Mouse (Mus musculus) limb, embryonic 13.5 days (tissue): Measurements from ENCODE around the gene Syt6. TPM values are rescaled to one million over a fixed set of nuclear protein-coding genes. Genes with fewer than 3 reads are reported as not detected.

ENCODE experiments used
- ATAC-seq: fragments of 200-750 bp; cut with Nextera tagmentation; 2 replicates; pipeline ENCODE4 v1.8.0; 2017; ENCODE audit warnings: low read depth, moderate number of reproducible peaks, moderate TSS enrichment; ENCODE audit not compliant: low FRiP score
- H3K27ac ChIP-seq: fragments of 300-500 bp; sonication (generic); 2 replicates; pipeline ENCODE4 v1.5.1; 2015; ENCODE audit warnings: inconsistent platforms, mild to moderate bottlenecking, moderate library complexity
- H3K27me3 ChIP-seq: fragments of 300-500 bp; sonication (generic); 2 replicates; pipeline ENCODE4 v1.6.1; 2015; ENCODE audit warnings: mild to moderate bottlenecking, inconsistent platforms
- H3K36me3 ChIP-seq: fragments of 300-500 bp; sonication (generic); 2 replicates; pipeline ENCODE4 v1.6.1; 2015; ENCODE audit warnings: inconsistent platforms, mild to moderate bottlenecking, moderate library complexity
- H3K4me1 ChIP-seq: fragments of 300-500 bp; sonication (generic); 2 replicates; pipeline ENCODE4 v1.6.1; 2015; ENCODE audit warnings: inconsistent platforms
- H3K4me2 ChIP-seq: fragments of 300-500 bp; sonication (generic); replicated peaks from 2 replicates; pipeline ENCODE4 v1.6.1; 2015; ENCODE audit warnings: inconsistent platforms, mild to moderate bottlenecking, moderate library complexity
- H3K4me3 ChIP-seq: fragments of 300-500 bp; sonication (generic); 2 replicates; pipeline ENCODE4 v1.5.1; 2015; ENCODE audit warnings: moderate library complexity, mild to moderate bottlenecking, inconsistent platforms
- H3K9ac ChIP-seq: fragments of 300-500 bp; sonication (generic); 2 replicates; pipeline ENCODE4 v1.6.1; 2015; ENCODE audit warnings: mild to moderate bottlenecking, inconsistent platforms
- H3K9me3 ChIP-seq: fragments of 300-500 bp; sonication (generic); 2 replicates; pipeline ENCODE4 v1.6.1; 2016; ENCODE audit warnings: inconsistent platforms
- WGBS: fragments of 180-500 bp; shearing (Covaris S2); methylation state at CpG from one replicate; pipeline ENCODE4 v1.1.7; 2015; 5-methylcytosine and 5-hydroxymethylcytosine counted together
- polyA plus RNA-seq: library from polyadenylated mRNA; unstranded; fragments of >200 nt; fragmentation: Nextera tagmentation; extraction: Ambion mirVana; gene quantifications from 2 replicates; pipeline ENCODE4 v1.2.1, GENCODE M21; 2015

The Syt6 gene
- polyA plus RNA-seq, 1 experiment from 2014 or later: 0.45 TPM

GRCm38 (mm10) chr3:103606045-103606597 is 31.1 kb downstream of the Syt6 start:
- 86% methylated on average over 6 of the region's 6 CpGs for WGBS

GRCm38 (mm10) chr3:103606660-103607595 is 31.9 kb downstream of the Syt6 start:
- H3K9ac ChIP-seq: no peak overlapping the region
- H3K36me3 ChIP-seq: no peaks in the 10 kb centered on the region
- no peaks in the 10 kb centered on the region for H3K9me3 ChIP-seq
- no peaks in the 10 kb centered on the region for H3K27me3 ChIP-seq
- no peak overlapping the region for H3K27ac ChIP-seq
- no peak overlapping the region for H3K4me3 ChIP-seq
- 71% methylated on average over 13 of the region's 13 CpGs for WGBS
- no peak for ATAC-seq
- no peak overlapping the region for H3K4me2 ChIP-seq
- H3K4me1 ChIP-seq: peaks cover 6% of the 10 kb centered on the region; the same call in 1 of the 2 replicates

More at GRCm38 (mm10) chr3:103606045-103606597, 31.1 kb downstream of the Syt6 start:
- ATAC-seq: no peak
- no peaks in the 10 kb centered on the region for H3K9me3 ChIP-seq
- no peak overlapping the region for H3K4me3 ChIP-seq
- H3K9ac ChIP-seq: no peak overlapping the region
- no peak overlapping the region for H3K27ac ChIP-seq
- no peak overlapping the region for H3K4me2 ChIP-seq
- H3K36me3 ChIP-seq: no peaks in the 10 kb centered on the region
- H3K27me3 ChIP-seq: no peaks in the 10 kb centered on the region
- peaks cover 13% of the 10 kb centered on the region; the same call in 1 of the 2 replicates for H3K4me1 ChIP-seq

- no peak for ATAC-seq
- H3K36me3 ChIP-seq: no peaks in the 10 kb centered on the region
- no peaks in the 10 kb centered on the region for H3K27me3 ChIP-seq
- no peak overlapping the region for H3K4me2 ChIP-seq
- 93% methylated on average over 5 of the region's 5 CpGs for WGBS
- no peak overlapping the region for H3K4me3 ChIP-seq
- H3K9me3 ChIP-seq: no peaks in the 10 kb centered on the region
- H3K27ac ChIP-seq: no peak overlapping the region
- no peak overlapping the region for H3K9ac ChIP-seq
- 0 out of 2 replicates have a peak, but pooled peaks cover 5% of the 10 kb centered on the region for H3K4me1 ChIP-seq
Measured at GRCm38 (mm10) chr3:103610231-103610630, 35.2 kb downstream of the Syt6 start.

GRCm38 (mm10) chr3:103612636-103613355 is 37.8 kb downstream of the Syt6 start:
- 68% methylated on average over 9 of the region's 9 CpGs for WGBS

GRCm38 (mm10) chr3:103615621-103616020 is 40.6 kb downstream of the Syt6 start:
- ATAC-seq: no peak
- Histone ChIP-seq H3K36me3 (no peaks in the 10 kb centered on the region), H3K9me3 (no peaks in the 10 kb centered on the region), H3K4me3 (no peak overlapping the region), H3K27me3 (no peaks in the 10 kb centered on the region), H3K9ac (no peak overlapping the region), H3K27ac (no peak overlapping the region), H3K4me1 (no peaks in the 10 kb centered on the region), H3K4me2 (no peak overlapping the region)
- WGBS: 74% methylated on average over 4 of the region's 4 CpGs

More at GRCm38 (mm10) chr3:103612636-103613355, 37.8 kb downstream of the Syt6 start:
- H3K4me1 ChIP-seq: no peaks in the 10 kb centered on the region
- no peak overlapping the region for H3K4me2 ChIP-seq
- H3K9me3 ChIP-seq: no peaks in the 10 kb centered on the region
- no peak overlapping the region for H3K4me3 ChIP-seq
- H3K36me3 ChIP-seq: no peaks in the 10 kb centered on the region
- no peak for ATAC-seq
- no peaks in the 10 kb centered on the region for H3K27me3 ChIP-seq
- no peak overlapping the region for H3K9ac ChIP-seq
- H3K27ac ChIP-seq: no peak overlapping the region

GRCm38 (mm10) chr3:103616981-103617380 is 42.0 kb downstream of the Syt6 start:
- Histone ChIP-seq H3K4me2 (no peak overlapping the region), H3K9ac (no peak overlapping the region), H3K4me3 (no peak overlapping the region), H3K4me1 (no peaks in the 10 kb centered on the region), H3K27me3 (no peaks in the 10 kb centered on the region), H3K36me3 (no peaks in the 10 kb centered on the region), H3K9me3 (no peaks in the 10 kb centered on the region), H3K27ac (no peak overlapping the region)
- 14% methylated on average over 6 of the region's 6 CpGs for WGBS
- ATAC-seq: no peak

GRCm38 (mm10) chr3:103620101-103620500 is 45.1 kb downstream of the Syt6 start:
- Histone ChIP-seq H3K4me1 (0 out of 2 replicates have a peak, but pooled peaks cover 4% of the 10 kb centered on the region), H3K27me3 (no peaks in the 10 kb centered on the region), H3K4me3 (no peak overlapping the region), H3K9ac (no peak overlapping the region), H3K27ac (no peak overlapping the region), H3K4me2 (no peak overlapping the region), H3K36me3 (no peaks in the 10 kb centered on the region), H3K9me3 (no peaks in the 10 kb centered on the region)
- WGBS: 53% methylated on average over 11 of the region's 11 CpGs
- ATAC-seq: no peak

GRCm38 (mm10) chr3:103623893-103624470 is 49.0 kb downstream of the Syt6 start:
- H3K4me2 ChIP-seq: no peak overlapping the region
- H3K27ac ChIP-seq: no peak overlapping the region
- H3K9ac ChIP-seq: no peak overlapping the region
- H3K4me1 ChIP-seq: 0 out of 2 replicates have a peak, but pooled peaks cover 4% of the 10 kb centered on the region
- H3K27me3 ChIP-seq: no peaks in the 10 kb centered on the region
- H3K9me3 ChIP-seq: peaks cover 7% of the 10 kb centered on the region
- WGBS: 86% methylated on average over 10 of the region's 10 CpGs
- no peak overlapping the region for H3K4me3 ChIP-seq
- no peaks in the 10 kb centered on the region for H3K36me3 ChIP-seq
- no peak for ATAC-seq

GRCm38 (mm10) chr3:103624591-103625051 is 49.6 kb downstream of the Syt6 start:
- WGBS: 68% methylated on average over 5 of the region's 5 CpGs
- Histone ChIP-seq H3K27me3 (no peaks in the 10 kb centered on the region), H3K36me3 (no peaks in the 10 kb centered on the region), H3K4me1 (0 out of 2 replicates have a peak, but pooled peaks cover 4% of the 10 kb centered on the region), H3K9me3 (peaks cover 7% of the 10 kb centered on the region), H3K4me3 (no peak overlapping the region), H3K9ac (no peak overlapping the region), H3K27ac (no peak overlapping the region), H3K4me2 (no peak overlapping the region)
- ATAC-seq: no peak

- ATAC-seq: no peak
- no peaks in the 10 kb centered on the region for H3K36me3 ChIP-seq
- 79% methylated on average over 13 of the region's 13 CpGs for WGBS
Measured at GRCm38 (mm10) chr3:103625169-103625568, 50.1 kb downstream of the Syt6 start.

GRCm38 (mm10) chr3:103626481-103626880 is 51.5 kb downstream of the Syt6 start:
- no peaks in the 10 kb centered on the region for H3K36me3 ChIP-seq
- H3K9ac ChIP-seq: no peak overlapping the region
- no peak overlapping the region for H3K4me2 ChIP-seq
- WGBS: 88% methylated on average over 4 of the region's 4 CpGs
- H3K27me3 ChIP-seq: no peaks in the 10 kb centered on the region
- 0 out of 2 replicates have a peak, but pooled peaks cover 4% of the 10 kb centered on the region for H3K4me1 ChIP-seq
- H3K9me3 ChIP-seq: peaks cover 7% of the 10 kb centered on the region
- ATAC-seq: no peak
- H3K4me3 ChIP-seq: no peak overlapping the region
- H3K27ac ChIP-seq: no peak overlapping the region

More at GRCm38 (mm10) chr3:103625169-103625568, 50.1 kb downstream of the Syt6 start:
- Histone ChIP-seq H3K4me1 (0 out of 2 replicates have a peak, but pooled peaks cover 4% of the 10 kb centered on the region), H3K9me3 (peaks cover 7% of the 10 kb centered on the region), H3K4me3 (no peak overlapping the region), H3K4me2 (no peak overlapping the region), H3K9ac (no peak overlapping the region), H3K27ac (no peak overlapping the region), H3K27me3 (no peaks in the 10 kb centered on the region)
